Mouse (Mus musculus): ENCODE measurements around the gene Ppp3ca.

Gene Ppp3ca

DNA sequence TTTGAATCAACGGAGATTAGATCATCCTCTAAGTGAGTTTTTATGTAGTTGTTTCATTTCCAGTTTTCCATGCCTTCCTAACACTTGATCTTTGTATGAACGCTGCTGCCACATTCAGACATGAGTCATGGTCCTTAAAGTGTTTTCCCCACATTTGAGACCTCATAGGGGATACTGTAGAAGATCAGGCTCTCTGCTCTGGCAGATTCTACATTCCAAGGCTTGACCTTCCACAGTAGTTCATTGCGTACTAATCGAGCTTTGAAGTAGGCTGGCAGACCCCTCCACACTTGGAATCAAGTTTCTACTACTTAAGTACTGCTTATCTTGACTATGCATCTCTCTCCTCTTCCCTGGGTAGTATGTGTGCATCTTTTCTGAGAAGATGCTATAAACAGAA lies 183.7 kb downstream of the Ppp3ca start:
- DNase-seq (ENCODE audit: low read depth, low spot score), result no peak

DNA sequence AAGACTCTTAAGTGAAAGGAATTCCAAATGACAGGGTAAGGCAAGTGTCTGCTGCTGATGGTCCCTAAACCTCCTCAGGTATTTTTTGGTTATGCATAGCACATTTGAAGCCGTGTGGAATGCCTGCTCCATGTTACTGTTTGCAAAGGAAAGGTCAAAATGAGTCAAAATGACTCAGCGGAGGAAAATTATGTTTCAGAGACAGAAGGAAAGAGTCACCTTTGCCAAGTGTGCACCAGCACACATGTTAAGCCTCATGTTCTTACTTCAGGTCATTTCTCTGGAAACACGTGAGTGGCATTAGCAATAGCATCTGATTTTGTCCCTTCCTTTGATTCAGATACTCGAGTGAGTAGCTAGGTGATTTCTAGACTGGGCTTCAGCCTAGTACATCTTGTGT lies 186.1 kb downstream of the Ppp3ca start:
- DNase-seq (ENCODE audit: low read depth, low spot score), result no peak

DNA sequence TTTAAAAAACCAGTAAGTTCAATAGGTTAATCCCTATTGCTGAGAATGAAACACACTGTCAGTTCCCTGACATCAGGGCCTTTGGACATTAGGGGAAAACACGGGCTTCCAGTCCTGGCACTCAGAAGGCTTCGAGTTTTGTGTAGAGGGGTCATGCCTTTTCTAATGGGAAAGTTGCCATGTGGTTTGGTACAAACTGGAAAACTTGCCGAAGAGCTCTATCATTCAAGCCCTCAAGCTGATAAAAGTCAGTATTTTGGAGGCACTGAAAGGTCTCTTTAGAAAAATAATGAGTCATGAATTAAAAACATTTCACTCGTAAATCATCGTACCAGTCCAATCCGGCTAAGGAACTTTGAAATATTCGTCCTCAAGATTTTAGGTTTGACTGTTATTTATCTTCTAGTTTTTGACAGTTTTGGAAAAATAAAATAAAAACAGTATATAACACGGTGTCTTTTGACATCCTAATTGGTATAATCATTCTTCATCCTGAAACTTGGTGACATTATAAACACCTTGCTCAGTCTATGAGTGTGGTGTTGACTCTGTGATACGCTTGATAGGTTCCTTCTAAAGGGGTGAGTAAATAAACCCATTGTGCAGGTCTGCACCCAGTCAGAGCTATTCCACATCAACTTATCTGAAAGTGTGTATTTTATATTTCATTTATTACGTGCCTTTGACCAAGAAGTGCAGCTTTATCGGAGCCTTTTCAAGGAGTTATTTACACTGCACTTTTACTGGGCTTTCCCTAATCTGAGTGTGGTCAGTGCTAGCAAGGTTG lies 192.3 kb downstream of the Ppp3ca start:
- DNase-seq (ENCODE audit: low read depth, low spot score), result no peak

DNA sequence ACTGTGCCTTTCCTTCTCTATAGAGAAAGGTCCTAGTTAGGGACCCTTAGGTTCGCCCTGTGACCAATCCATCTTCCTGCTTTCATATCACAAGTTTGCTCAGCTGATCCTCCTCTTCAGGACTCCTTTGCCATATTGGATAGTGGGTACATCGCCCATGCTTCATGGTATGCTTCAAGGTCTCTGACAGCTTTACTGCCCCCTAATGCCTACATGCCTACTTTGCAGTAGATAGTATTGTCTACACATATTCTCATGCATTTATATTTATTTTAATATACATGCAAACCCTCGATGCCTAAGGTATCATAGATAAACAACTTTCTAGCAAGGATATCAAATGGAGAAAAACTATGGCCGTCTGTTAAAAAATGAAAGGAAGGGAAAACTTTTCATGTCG lies 193.2 kb downstream of the Ppp3ca start:
- DNase-seq (ENCODE audit: low read depth, low spot score), result no peak

DNA sequence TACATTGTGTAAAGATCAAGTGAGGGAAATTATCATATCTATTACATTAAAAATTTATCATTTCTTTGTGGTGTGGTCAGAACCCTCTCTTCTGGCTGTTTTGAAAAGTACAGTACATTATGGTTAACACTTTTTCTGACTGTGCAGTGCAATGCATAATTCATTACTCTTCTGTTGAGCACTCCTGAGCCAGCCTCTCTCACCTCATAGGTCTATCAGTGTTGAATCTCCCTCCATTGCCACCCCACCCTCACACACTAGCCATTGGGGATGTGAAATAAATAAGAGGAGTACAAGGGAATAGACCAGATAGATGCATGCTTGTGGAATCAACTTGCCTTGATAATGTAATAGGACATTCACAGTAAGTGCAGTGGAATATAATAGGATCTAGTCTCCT lies 194.4 kb downstream of the Ppp3ca start:
- no peak for DNase-seq (ENCODE audit: low read depth, low spot score)

DNA sequence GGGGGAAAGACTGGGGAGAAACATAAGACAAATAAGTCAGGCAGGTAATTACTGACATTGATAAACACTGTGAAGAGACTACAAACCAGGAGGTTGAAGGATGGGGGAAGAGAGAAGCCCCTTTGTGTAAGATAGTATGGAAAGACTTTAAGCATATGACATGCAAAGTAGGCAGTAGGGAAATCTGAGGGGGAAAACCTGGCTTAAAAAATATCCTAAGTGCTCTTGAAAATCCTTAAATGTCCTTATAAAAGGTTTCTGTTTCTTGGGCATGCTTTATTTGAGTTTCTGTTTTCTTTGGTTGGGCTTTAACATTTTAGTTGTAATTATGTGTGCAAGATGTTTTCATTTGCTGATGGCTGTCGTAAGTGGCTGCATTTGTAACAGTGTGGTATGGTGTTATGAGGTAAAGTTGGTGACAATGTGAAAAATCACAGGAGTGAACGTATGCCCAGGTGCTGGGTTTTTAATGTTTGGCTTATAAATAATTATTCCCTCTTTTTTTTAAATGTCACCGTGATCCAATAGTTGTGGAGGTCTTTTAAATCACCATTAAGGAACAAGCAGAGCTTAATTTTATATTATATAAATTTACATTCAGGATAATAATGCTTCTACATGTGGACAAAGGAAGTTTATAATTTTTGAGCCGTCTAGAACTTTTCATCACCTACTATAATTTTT lies 195.4 kb downstream of the Ppp3ca start:
- no peak for DNase-seq (ENCODE audit: low read depth, low spot score)

DNA sequence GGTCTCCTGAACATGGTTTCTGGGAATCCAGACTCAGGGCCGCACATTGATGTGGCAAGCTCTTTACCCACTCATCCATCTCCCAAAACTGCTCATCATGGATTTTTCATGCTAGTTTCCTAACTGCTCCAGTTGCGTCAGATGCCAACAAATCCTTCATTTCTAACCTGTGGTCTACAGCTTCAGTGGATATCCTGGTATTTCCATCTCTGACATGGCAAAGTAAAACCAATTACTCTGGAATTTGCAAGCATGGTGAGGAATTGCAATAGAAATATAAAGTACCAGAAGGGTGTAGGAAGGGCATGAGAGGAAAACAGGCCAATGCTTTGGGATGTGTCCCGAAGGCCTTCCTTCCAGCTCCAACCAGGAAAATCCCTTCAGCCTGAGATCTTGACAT lies 196.2 kb downstream of the Ppp3ca start:
- DNase-seq (ENCODE audit: low read depth, low spot score), result no peak

DNA sequence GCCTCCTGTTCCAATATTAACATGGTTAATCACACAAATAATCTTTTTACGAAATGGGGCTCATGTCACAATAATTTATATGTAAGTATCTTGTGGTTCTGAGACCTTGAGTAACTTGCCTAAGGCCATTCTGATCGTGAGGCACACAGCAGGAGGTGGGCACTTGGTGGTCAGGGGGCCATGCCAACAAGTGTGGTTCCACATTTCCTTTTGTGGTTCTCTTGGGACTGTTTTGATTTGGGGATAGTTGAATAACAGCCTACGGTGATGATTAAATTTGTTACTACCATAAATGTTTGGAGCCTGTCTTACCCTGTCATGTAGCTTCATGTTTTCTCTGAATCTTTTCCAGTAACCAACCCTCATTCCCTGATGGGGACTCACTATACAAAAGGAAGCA lies 196.6 kb downstream of the Ppp3ca start:
- no peak for DNase-seq (ENCODE audit: low read depth, low spot score)

DNA sequence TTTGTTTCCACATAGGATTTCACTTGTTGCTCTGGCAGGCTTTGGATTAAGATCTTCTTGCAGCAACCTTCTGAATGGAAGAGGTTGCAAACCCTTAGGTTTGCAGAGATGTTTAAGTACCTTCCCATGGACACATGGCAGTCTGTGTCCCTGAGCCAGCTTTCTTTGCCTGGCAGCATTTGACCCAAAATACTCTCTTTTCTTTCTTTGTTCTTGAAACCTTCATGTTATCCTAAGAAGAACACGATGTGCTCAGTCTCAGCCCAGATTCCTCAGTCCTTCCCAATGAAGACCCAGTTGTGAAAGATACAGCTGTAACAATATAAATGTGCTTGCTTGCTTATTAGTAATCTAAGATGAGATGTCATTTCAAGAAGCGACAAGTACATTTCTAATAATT lies 197.4 kb downstream of the Ppp3ca start:
- DNase-seq (ENCODE audit: low read depth, low spot score), result no peak

DNA sequence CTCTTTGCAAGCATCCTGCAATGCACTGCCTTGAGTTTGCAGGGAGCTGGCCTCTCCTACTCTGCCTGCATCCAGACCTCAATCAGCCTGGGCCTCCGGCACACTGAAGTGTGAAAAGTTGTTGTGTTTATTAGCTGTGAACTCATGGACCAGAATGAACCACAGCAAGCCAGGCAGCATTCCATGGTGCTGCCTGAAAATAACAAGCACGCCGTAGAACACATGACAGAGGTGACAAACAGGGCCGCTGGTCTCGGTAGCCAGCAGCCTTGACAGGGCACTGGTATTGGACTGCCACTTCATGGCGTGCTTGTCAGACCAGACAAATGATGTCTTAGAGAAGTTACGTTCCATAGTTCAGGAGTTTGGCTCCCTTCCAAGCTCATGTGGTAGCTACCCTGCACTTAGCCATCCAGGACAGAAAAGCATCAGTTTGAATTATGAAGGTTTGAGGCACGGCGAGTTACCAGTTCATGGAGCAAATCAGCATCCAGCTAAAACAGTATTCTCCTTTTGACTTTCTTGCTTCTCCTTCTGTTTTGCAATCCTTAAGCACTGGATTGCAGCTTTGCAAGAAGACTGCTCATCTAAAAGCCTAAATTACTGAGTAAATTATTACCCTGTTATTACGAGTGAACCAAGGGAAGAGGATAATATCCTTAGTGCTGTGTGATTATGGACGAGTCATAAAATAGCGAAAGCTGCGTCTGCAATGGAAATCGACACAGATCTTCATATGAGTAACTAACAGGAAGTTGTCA lies 202.0 kb downstream of the Ppp3ca start:
- DNase-seq (ENCODE audit: low read depth, low spot score), result no peak

DNA sequence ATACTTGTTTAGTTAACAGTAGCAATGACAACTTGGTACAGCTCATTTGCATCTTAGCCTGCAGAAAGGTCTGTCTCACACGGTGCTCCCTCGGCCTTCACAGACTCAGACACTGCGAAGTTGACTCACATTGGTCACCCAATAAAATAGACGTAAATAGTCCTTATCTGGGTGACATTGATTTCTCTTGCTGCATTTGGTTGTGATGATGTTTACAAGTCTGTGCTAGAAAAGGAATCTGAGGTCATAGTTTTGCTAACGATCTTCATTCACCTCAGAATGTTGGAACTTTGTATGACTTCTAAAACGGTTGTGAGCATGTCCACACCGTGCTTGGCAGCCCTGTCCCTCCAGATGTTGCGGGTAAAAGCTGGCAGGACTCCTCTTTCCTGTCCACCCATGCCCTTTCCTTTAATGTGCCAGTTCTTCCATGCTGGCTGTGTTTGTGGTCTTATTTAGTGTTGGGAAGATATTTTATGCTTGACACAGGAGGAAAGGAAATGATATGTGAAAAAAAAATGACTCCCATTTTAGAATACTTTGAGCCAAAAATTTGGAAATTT lies 202.7 kb downstream of the Ppp3ca start:
- DNase-seq (ENCODE audit: low read depth, low spot score), result no peak

DNA sequence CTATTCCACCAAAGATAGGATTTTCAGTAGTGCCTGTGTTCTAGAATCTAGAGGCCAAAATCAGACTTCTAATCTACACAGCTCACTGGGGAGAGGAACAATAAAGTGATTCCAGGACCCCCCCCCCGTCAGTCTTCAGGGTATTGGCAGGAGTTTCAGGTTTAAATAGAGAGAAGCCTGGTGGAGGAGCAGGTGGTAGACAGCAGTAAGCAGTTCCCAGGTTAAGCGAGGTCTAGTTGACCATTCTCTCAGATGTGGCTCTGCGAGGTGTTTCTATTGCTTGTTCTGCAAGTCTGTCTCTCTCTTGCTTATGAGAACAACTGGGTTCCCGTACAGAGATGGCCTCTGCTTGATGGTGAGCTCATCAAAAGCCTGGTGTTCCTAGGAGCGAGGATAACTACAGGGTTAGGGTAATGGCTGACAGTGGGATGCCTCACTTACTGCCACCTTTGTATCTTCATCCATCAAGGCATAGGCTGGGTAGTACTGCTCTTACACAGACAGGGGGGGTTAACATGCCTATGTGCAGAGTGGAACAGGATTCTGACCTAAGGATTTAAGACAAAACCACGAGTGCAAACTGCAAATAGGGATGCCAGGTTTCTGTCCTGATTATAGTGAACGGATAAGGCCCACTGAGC lies 204.0 kb downstream of the Ppp3ca start:
- DNase-seq (ENCODE audit: low read depth, low spot score), result no peak

DNA sequence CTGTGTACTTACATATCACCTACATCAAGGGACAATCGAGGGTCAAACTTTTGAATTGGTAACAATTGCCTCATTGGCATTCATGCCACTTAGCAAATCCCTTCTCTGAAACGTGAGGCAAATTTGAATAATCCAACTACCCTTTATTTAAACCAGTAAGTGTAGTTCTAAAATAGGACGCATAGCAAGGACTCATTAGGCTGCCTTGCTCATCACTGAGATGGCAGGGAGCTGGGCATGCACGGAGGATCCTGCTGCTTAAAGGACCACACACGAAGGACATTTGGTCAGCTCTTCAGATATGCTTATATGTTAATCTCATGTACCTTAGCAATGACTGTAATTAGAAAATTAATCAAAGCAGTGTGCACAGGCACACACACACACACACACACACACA lies 204.6 kb downstream of the Ppp3ca start:
- no peak for DNase-seq (ENCODE audit: low read depth, low spot score)

DNA sequence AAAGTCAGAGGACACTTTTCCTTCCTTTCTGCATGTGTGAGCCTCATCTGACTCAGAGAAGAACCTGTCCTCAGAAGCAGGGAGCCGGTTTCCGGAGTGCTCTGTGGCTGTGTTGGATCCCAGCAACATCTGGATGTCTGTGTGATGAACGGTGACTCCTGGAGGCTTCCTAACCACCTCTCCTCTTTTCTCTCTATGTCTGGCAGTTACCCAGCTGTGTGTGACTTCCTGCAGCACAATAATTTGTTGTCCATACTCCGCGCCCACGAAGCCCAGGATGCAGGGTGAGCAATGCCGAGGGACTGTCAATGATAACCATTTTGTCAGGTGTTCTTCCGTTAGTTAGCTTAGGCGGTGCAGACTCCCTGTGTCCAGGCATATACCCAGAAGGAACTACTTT lies 217.8 kb downstream of the Ppp3ca start:
- DNase-seq (ENCODE audit: low read depth, low spot score), result no peak

DNA sequence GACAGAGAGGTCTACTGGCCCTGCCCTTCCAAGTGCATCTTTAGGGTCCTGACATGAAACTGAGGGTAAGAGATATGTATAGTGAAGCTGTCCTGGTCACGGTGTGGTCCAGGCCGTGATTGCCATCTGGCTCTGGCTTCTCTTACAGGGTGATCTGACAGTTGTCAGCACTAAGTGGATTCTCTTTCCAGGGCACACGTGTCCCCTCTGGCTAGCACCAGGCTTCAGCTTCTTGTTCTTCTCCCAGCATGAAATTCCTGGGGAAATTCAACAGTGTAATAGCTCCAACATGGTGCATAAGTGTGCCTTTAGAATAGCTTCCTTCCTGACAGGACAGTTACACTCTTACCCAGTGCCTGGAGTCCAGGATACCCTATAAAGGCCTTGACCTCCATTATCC lies 222.2 kb downstream of the Ppp3ca start:
- no peak for DNase-seq (ENCODE audit: low read depth, low spot score)

DNA sequence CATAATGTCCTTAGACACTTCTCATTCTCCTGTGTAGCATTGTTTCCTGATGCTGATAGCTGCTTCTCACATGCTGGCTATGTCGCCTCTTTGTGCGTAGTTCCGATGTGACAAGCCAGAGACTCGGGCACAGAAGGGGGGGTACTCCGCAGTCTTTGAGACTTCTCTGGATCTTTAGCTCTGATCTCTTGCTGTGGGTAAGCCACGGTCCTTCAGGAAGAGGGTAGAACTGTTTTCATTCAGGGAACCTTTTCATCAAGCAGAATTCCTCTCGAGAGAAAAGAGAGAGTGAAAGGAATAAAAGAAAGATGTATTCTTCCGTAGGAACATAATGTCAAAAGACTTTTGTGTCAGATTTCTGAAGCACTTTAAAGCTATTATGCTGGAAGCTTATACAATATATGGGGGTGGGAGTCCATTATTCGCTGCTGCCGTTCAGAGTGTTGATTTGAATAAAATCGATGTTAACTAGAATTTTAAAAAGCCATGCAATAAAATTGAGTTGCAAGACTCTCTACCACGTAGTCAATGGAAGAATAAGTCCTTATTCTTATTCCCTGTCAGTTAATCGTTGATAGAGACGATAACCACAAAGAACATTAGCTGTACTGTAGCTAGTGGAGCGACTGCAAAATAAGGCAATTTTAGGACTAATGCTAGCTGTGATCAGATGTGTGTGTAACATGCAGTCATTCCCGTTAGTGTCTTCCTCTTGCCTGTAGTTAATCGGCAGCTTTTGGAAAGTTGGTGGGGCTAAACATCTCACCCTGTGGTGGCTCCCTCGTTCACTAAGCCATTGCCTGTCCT lies 223.9 kb downstream of the Ppp3ca start:
- no peak for DNase-seq (ENCODE audit: low read depth, low spot score)

DNA sequence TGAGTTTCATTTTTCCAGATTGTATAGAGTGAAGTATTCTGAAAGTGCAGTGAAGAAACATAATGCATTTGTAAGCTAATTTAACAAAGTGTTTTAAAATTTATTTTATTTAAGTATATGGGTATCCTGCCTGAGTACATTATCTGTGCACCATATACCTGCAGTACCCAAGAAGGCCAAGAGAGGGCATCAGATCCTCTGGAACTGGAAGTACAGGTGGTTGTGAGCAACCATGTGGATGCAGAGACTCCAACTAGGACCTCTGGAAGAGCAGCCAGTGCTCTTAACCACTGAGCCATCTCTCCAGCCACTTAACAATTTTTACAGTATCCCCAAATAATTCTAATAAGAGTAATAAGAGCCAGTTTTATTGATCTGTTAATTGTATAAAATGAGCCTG lies 225.6 kb downstream of the Ppp3ca start:
- DNase-seq (ENCODE audit: low read depth, low spot score), result peak; percentile 34

DNA sequence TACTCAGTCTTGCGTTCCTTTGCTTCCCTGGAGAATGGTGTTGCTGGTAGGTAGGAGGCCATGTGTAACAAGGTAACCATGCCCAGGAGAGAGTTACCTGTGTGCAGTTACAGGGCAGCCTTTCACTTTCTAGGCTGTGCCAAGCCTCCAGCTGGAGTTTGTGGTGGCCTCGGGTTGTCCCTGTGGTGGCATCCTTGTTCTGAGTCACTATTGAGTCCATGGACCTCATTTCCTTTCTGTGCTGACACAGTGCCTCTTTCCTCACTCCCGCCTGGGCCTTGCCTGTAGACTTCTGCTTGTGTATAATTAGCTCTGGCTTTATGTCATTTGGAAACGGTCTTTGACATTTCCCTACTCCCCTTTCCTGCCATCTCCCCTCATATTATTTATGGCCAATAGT lies 226.4 kb downstream of the Ppp3ca start:
- no peak for DNase-seq (ENCODE audit: low read depth, low spot score)

DNA sequence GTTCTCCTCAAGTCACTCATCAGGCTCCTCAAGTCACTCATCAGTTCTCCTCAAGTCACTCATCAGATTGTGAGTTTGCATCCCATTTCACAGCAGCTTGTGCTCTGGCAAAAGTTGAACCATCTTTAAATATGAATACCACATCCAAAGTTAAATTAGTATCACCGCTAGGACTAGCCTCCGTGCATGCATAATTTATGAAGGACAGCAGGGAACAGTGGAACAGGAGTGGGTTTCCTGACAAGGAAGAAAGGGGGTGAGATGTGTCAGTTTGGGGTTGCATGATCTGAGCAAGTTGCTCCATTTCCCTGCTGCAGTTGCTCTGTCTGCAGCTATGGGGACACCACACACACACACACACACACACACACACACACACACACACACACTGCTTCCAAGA lies 229.8 kb downstream of the Ppp3ca start:
- no peak for DNase-seq (ENCODE audit: low read depth, low spot score)

DNA sequence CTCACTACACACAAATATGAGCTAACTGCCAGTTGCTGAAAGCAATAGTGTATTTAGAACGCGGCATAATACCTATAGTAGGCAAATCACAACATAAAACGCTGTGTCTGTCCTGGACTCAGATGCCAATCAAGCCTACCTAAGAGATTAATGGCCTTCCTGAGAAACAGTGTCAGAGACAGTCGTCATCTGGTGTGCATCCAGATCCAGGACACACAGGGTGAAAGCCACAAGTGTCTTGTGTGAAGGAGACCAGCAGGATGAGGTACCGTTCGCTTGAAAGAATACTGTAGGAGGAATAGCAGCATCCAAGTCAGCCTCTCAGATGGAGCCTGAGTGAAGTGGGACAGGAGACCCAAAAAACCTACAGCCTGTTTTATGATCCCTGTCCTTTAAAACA lies 231.1 kb downstream of the Ppp3ca start:
- no peak for DNase-seq (ENCODE audit: low read depth, low spot score)

DNA sequence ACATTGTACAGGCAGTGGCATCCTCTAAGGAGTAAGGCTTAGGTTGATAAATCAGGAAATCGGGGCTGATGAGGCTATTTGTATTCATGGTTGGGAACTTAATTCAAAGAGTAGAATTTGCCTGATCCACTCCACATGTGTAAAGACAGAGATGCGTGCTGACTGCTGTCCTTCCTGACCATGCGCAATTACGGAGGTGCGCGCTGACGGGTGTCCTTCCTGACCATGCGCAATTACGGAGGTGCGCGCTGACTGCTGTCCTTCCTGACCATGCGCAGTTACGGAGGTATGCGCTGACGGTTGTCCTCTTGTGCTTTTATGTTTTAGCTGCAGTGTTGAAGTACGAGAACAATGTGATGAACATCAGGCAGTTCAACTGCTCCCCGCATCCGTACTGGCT lies 232.9 kb downstream of the Ppp3ca start:
- no peak for DNase-seq (ENCODE audit: low read depth, low spot score)
